Mouse (Mus musculus): ENCODE measurements at regions not wholly inside any gene's neighbourhood (a gene's known extent, or its start where the extent isn't known, plus 50 kb on each side); places are given as distances from the start of the nearest gene placed in this dataset.

- TF ChIP-seq CTCF (IDR thresholded peaks at IDR 0.05; ENCODE audit: low read depth) (no peak), EP300 (IDR thresholded peaks at IDR 0.05; ENCODE audit: low read depth) (no peak)
These were observed 181.8 kb downstream of the Htr7 start for GRCm38 (mm10) chr19:35875464-35875863.
